Mouse (Mus musculus): ENCODE measurements around the gene Elavl1. TPM values are rescaled to one million over a fixed set of nuclear protein-coding genes. Genes with fewer than 3 reads are reported as not detected.
A peak's percentile ranks its signal among the peaks of the same experiment; 100 is the strongest.
"Not testable (repeated sequence)": the region's sequence is repeated elsewhere in the genome, so short reads cannot be mapped to it uniquely, and the experiment has no call there.

The Elavl1 gene
- polyA plus RNA-seq, 3 experiments from 2014 or later: 31.0 to 37.8 (median 34.3) TPM

GRCm38 (mm10) chr8:4257350-4257749 lies 67.9 kb downstream of the Elavl1 start:
- no peak for ATAC-seq

DNA sequence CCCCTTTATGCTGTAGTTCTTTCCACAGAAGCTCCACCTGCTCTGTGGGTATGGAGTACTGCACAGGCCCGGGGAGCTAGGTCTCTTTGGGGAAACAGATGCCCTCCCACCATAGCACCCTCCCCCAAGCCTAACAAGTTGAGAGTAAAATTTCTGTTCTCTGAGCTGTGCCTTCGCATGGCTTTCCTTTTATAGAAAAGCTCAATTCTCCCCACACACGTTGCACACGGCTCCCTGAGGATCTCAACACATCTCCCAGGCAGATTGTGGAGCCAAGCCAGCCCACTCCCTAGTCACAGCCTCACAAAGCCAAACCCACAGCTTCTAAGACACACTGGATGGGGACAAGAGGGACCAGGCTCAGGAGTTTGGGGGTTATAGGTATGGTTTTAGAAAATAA lies 68.3 kb downstream of the Elavl1 start:
- ATAC-seq: no peak

DNA sequence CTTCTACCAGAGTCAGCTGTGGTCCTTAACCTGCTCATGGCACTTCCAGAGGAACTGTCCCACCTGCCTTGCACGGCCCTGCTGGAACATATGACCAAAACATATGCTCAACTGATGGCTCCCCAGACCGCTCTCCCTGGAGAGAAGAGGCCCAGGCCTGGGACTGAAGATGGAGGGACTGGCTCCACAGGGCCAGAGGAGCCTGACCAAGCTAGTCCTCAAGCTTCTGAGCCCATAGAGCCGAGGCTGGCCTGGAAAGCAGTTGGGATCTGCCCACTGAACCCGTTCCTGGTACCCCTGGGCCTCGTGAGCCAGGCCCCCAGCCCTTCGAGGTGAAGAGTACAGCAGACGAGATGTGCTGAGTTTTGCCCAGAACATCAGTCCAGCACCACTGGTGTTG lies 69.7 kb downstream of the Elavl1 start:
- ATAC-seq: not testable (repeated sequence)

GRCm38 (mm10) chr8:4254001-4254400 lies 71.2 kb downstream of the Elavl1 start:
- ATAC-seq: no peak

DNA sequence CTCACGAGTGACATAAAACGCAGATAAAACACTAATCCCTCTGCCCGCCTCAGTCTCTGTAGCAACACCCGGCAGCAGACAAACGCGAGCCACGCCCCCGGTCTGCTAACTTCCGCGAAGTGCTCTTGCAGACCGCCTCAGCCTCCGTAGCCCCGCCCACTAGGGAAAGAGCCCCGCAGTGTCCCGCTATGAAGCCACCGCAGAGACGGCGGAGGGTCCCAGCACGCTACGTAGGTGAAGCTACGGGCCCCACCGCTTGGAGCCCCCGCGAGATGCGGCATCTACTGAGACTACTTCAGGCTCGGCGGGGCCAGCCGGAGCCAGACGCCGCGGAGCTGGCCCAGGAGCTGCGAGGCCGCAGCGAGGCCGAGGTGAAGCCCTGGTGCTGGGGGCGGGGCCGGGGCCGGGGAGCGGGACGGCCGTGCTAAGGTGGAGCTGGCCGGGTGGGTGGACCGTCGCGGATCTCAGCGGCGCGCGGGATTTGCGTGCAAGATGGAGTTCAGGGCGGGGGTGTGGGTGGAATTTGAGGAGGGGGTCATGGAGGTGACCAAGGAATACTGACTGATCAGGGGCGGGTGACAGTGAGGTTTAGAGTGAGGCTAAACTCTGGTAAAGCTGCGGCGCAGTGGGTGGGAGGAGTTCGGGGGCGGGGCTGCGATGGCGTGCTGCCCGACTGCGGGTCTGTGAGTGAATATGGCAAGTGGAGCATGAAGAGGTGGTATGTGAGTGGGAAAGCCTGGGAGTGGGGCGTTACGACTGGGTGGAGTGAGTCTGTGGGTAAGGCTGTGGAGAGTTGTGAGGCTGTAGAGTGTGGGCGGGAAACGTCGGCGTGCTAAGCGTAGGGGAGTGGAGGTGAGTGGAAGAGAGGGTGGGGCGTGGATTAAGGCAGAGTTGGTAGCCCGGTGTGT lies 72.0 kb downstream of the Elavl1 start, which contains the start of gene Snapc2:
Snapc2 (plus strand) TSS at position 147 of the 908 bp plus-strand sequence.
- ATAC-seq: peak; percentile 94

GRCm38 (mm10) chr8:4252116-4252760 lies 73.0 kb downstream of the Elavl1 start:
- no peak for ATAC-seq

DNA sequence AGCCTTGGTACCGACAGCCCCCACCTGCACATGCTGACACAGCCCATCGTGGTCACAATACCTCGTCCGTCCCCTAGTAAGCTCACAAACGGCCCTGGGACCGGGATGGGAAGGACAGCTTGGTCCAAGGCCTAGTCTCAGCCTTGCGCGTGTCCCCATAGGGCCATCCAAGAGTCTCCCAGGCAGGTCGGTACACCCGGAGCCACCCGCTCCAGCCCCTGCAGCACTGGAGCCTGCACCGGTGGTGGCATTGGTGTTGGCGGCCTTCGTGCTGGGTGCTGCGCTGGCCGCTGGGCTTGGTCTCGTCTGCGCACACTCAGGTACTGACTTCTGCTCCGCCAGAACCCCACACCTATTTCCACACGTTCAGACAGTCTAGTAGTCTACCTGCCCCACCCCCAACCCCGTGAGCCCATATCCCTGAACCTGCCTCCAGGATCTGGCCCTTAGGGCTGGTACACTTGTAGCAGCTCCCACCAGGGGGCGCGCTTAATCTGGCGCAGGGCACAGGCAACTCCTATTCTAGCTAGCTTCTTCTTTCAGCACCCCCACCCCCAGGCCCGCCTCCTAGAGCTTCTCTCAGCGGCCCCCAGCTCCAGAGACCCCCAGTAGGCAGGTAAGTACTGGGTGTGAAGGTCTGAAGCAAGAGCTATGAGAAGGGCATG lies 74.8 kb downstream of the Elavl1 start:
- ATAC-seq: peak; percentile 53

- no peak for ATAC-seq
Observed at GRCm38 (mm10) chr8:4249213-4249612, 76.0 kb downstream of the Elavl1 start.

- ATAC-seq: no peak
Observed at GRCm38 (mm10) chr8:4247951-4248540, 77.2 kb downstream of the Elavl1 start, which contains the start of gene Tgfbr3l. Gene Tgfbr3l (plus strand): TSS chr8:4248214.

DNA sequence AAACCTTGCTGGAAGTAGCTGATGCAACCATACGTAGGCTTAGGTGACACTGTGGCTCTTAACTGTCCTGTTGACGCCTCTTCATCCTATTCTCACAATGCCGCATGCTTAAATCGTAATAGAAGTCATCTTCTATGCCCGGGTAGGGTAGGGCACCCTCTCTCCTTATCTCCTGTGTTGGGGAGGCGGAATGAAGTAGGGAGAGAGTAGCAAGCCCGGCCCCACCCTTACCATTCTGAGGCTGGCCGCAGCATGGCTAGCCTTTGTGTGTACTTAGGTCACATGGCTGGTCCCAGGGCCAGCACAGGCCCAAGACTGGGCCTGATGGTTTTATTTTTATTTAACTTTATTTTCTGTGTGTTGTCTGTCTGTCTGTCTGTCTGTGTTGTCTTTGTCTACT lies 78.0 kb downstream of the Elavl1 start:
- no peak for ATAC-seq

DNA sequence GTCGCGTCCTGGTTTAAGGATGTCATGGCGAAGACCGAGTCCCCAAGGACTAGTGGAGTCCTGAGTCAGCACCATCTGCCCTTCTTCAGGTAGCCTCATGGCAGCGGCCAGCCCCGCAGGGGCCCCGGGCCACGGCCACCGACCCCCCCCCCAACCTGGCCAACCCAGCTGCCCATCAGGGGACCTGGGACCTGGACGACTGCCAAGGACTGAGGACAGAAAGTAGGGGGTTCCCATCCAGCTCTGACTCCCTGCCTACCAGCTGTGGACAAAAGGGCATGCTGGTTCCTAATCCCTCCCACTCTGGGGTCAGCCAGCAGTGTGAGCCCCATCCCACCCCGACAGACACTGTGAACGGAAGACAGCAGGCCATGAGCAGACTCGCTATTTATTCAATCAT lies 79.5 kb downstream of the Elavl1 start:
- ATAC-seq: no peak

DNA sequence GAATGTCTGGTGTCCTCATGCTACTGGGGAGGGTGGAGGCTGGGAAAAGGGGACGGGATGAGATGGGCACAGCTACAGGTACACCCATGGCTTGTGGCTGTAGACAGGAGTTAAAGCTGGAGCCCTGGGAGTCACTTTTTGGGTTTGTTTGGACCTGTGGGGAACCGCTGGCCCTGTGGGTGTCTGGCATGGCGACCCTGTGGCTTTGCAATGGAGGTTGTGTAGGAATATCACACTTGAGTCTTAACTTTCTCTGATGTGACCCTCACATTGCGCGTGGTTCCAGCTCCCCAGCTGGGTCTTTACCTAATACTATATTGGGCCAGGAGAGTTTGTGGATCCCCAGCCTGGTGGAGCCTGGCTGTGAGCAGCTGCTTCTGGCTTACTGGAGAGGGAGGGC lies 80.2 kb downstream of the Elavl1 start:
- no peak for ATAC-seq

- peak; percentile 40 for ATAC-seq
Observed at GRCm38 (mm10) chr8:4239193-4239890, 85.9 kb downstream of the Elavl1 start.

GRCm38 (mm10) chr8:4238434-4239192 lies 86.6 kb downstream of the Elavl1 start, which contains the start of the genes Map2k7 and Gm49320:
Gene Map2k7 (plus strand): TSS chr8:4238740.
Gene Gm49320 (plus strand): TSS chr8:4238865.
- ATAC-seq: peak; percentile 84

- ATAC-seq: no peak
Observed at GRCm38 (mm10) chr8:4237814-4238433, 87.3 kb downstream of the Elavl1 start.

Other genes starting within 250 kb of the Elavl1 start
- not detected for gene Cd209f, start 219.6 kb downstream of the Elavl1 start, polyA plus RNA-seq (2017; shearing (Covaris generic))
- gene Cd209g, start 191.3 kb downstream of the Elavl1 start, polyA plus RNA-seq (2017; shearing (Covaris generic)): under 1 TPM in 1 of 3 experiments, not detected in 2; 0.12 TPM
- gene Evi5l, start 158.8 kb downstream of the Elavl1 start, polyA plus RNA-seq (2017; shearing (Covaris generic)): 1 to 10 TPM; 3.9 to 6.0 (median 5.7) TPM
- under 1 TPM; 0.30 to 0.57 (median 0.50) TPM for gene Prr36, start 108.0 kb downstream of the Elavl1 start, polyA plus RNA-seq (2017; shearing (Covaris generic))
- under 1 TPM in 1 of 3 experiments, not detected in 2; 0.90 TPM for gene Lrrc8e, start 98.6 kb downstream of the Elavl1 start, polyA plus RNA-seq (2017; shearing (Covaris generic))
- 10 to 100 TPM; 17.2 to 33.1 (median 20.0) TPM for gene Map2k7, start 86.7 kb downstream of the Elavl1 start, polyA plus RNA-seq (2017; shearing (Covaris generic))
- gene Gm49320, start 86.5 kb downstream of the Elavl1 start, polyA plus RNA-seq (2017; shearing (Covaris generic)): under 1 TPM in 1 of 3 experiments, not detected in 2; 0.35 TPM
- gene Tgfbr3l, start 77.2 kb downstream of the Elavl1 start, polyA plus RNA-seq (2017; shearing (Covaris generic)): 1 to 10 TPM; 1.9 to 8.2 (median 5.2) TPM
- gene Snapc2, start 72.3 kb downstream of the Elavl1 start, polyA plus RNA-seq (2017; shearing (Covaris generic)): 10 to 100 TPM in 2 of 3 experiments, 1 to 10 TPM in 1; 9.1 to 16.0 (median 15.9) TPM
- under 1 TPM in 2 of 3 experiments, not detected in 1; 0.74 to 0.89 TPM for gene Ctxn1, start 66.1 kb downstream of the Elavl1 start, polyA plus RNA-seq (2017; shearing (Covaris generic))
- gene Timm44, start 49.5 kb downstream of the Elavl1 start, polyA plus RNA-seq (2017; shearing (Covaris generic)): 10 to 100 TPM; 69.8 to 91.0 (median 81.9) TPM
- 10 to 100 TPM in 2 of 3 experiments, 1 to 10 TPM in 1; 7.7 to 12.9 (median 11.6) TPM for gene Ccl25, start 203 bp downstream of the Elavl1 start, polyA plus RNA-seq (2017; shearing (Covaris generic))
- gene Cers4, start 167.6 kb upstream of the Elavl1 start, polyA plus RNA-seq (2017; shearing (Covaris generic)): 100 to 1,000 TPM in 2 of 3 experiments, 10 to 100 TPM in 1; 96.6 to 109 (median 102) TPM